Mouse (Mus musculus): ENCODE results near the gene Zfp654. TPM values are rescaled to one million over a fixed set of nuclear protein-coding genes. Genes with fewer than 3 reads are reported as not detected.

Gene Zfp654
- polyA plus RNA-seq, 1 experiment from 2014 or later: 4.3 TPM

DNA sequence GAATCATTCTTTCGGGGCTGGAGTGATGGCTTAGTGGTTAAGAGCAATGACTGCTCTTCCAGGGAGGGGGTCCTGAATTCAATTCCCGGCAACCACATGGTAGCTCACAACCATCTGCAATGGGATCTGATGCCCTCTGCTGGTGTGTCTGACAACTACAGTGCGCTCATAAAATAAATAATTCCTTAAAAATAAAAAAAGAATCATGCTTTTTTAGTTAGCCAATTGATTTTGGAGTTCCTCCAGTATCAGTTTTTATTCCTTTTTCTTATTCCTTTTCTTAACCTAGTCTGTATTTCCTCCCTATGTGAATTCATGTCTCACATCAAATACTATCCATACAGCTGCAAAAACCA, 9.1 kb downstream of the Zfp654 start:
- no peaks in the 10 kb centered on the region for H3K4me1 ChIP-seq (ENCODE audit: control insufficient read depth, insufficient read depth, low read depth, low read length)
- no peak overlapping the region for H3K4me3 ChIP-seq (ENCODE audit: low read length)
- whole genome bisulfite sequencing: 97% methylated on average over 3 of the region's 3 CpGs
- no peak overlapping the region for H3K9ac ChIP-seq (ENCODE audit: low read depth, low read length)
- no peak overlapping the region for H3K27ac ChIP-seq (ENCODE audit: low read depth, low read length)
- no peaks in the 10 kb centered on the region for H3K27me3 ChIP-seq (replicated peaks; ENCODE audit: control insufficient read depth, insufficient read depth, low read length)
- no peaks in the 10 kb centered on the region for H3K36me3 ChIP-seq (ENCODE audit: control insufficient read depth, insufficient read depth, low read length)
- ATAC-seq: no peak
- H3K9me3 ChIP-seq (ENCODE audit: control insufficient read depth, low read length): no peaks in the 10 kb centered on the region
- H3K4me2 ChIP-seq (ENCODE audit: low read length): no peak overlapping the region

DNA sequence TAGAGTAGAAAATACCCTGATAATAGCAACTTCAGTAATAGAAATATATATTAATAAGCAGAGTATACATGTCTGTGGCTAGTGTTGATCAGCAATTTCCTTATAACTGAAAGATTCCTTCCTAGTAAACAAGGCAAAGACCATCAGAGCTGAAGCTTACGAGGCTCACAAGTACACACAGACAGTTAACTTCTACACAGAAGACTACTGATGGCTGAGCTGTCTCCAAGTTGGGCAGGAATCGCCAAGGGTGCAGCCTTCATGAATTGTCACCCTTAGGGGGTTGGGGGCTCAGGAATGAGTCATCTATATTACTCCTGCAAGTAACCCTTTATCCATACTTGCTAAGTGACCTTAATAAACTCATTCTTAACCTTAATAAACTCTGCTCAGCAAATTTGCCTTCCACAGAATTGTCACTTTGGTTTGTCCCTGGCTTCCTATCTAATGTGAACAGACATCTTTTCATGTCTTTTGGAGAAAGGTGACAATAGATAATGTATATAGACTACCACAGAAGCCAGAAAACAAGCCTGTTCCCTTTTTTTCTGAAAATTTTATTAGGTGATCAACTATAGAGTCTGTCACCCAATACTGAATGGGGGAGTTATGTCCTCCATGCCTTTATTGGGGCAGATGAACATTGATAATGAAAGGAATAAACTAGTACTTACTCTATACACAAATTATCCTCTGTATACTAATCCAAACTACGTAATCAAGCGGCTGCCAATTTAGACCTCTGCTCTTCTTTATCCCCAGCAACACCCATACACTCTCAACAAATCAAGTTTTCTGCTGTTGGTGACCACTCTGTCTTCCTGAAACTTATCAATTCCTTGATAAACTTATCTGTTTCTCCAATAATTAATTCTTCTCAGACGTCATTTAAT, 9.7 kb downstream of the Zfp654 start:
- no peak for ATAC-seq
- 90% methylated on average over 5 of the region's 5 CpGs for WGBS
- Histone ChIP-seq H3K27ac (ENCODE audit: low read depth, low read length) (no peak overlapping the region), H3K4me1 (ENCODE audit: control insufficient read depth, insufficient read depth, low read depth, low read length) (no peaks in the 10 kb centered on the region), H3K9ac (ENCODE audit: low read depth, low read length) (no peak overlapping the region), H3K9me3 (ENCODE audit: control insufficient read depth, low read length) (no peaks in the 10 kb centered on the region), H3K27me3 (replicated peaks; ENCODE audit: control insufficient read depth, insufficient read depth, low read length) (no peaks in the 10 kb centered on the region), H3K36me3 (ENCODE audit: control insufficient read depth, insufficient read depth, low read length) (no peaks in the 10 kb centered on the region), H3K4me2 (ENCODE audit: low read length) (no peak overlapping the region), H3K4me3 (ENCODE audit: low read length) (no peak overlapping the region)

DNA sequence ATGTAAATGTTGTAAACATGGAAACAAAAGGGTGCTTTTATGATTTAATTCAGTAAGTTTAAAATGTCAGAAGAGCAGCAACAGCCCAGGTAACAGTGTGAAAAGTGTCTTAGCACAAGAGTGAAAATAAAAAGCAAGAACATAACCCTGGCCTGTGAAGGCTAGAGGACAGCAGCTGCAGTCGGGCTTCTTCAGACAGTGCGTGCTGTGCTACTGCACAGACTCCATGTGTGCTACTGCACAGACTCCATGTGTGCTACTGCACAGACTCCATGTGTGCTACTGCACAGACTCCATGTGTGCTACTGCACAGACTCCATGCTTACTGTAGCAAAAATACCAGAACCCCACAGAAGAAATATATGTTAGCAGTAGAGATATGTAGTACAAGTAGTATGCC, 14.7 kb downstream of the Zfp654 start:
- Histone ChIP-seq H3K4me1 (ENCODE audit: control insufficient read depth, insufficient read depth, low read depth, low read length) (no peaks in the 10 kb centered on the region), H3K9ac (ENCODE audit: low read depth, low read length) (no peak overlapping the region), H3K27ac (ENCODE audit: low read depth, low read length) (no peak overlapping the region), H3K36me3 (ENCODE audit: control insufficient read depth, insufficient read depth, low read length) (no peaks in the 10 kb centered on the region), H3K9me3 (ENCODE audit: control insufficient read depth, low read length) (no peaks in the 10 kb centered on the region), H3K4me3 (ENCODE audit: low read length) (no peak overlapping the region), H3K4me2 (ENCODE audit: low read length) (no peak overlapping the region), H3K27me3 (replicated peaks; ENCODE audit: control insufficient read depth, insufficient read depth, low read length) (no peaks in the 10 kb centered on the region)
- WGBS: 94% methylated on average over 2 of the region's 2 CpGs
- ATAC-seq: no peak

- H3K9ac ChIP-seq (ENCODE audit: low read depth, low read length): no peak overlapping the region
- no peaks in the 10 kb centered on the region for H3K4me1 ChIP-seq (ENCODE audit: control insufficient read depth, insufficient read depth, low read depth, low read length)
- no peaks in the 10 kb centered on the region for H3K36me3 ChIP-seq (ENCODE audit: control insufficient read depth, insufficient read depth, low read length)
- 71% methylated on average over 1 of the region's 1 CpGs for WGBS
- ATAC-seq: no peak
- no peaks in the 10 kb centered on the region for H3K27me3 ChIP-seq (replicated peaks; ENCODE audit: control insufficient read depth, insufficient read depth, low read length)
- H3K4me3 ChIP-seq (ENCODE audit: low read length): no peak overlapping the region
- no peak overlapping the region for H3K27ac ChIP-seq (ENCODE audit: low read depth, low read length)
- H3K9me3 ChIP-seq (ENCODE audit: control insufficient read depth, low read length): no peaks in the 10 kb centered on the region
- H3K4me2 ChIP-seq (ENCODE audit: low read length): no peak overlapping the region
These were observed 15.4 kb downstream of the Zfp654 start for GRCm38 (mm10) chr16:64835996-64836545.

- H3K36me3 ChIP-seq (ENCODE audit: control insufficient read depth, insufficient read depth, low read length): peaks cover 2% of the 10 kb centered on the region; the same call in 1 of the 2 replicates
- 94% methylated on average over 15 of the region's 15 CpGs for WGBS
- no peak overlapping the region for H3K4me3 ChIP-seq (ENCODE audit: low read length)
- H3K9me3 ChIP-seq (ENCODE audit: control insufficient read depth, low read length): no peaks in the 10 kb centered on the region
- H3K27me3 ChIP-seq (replicated peaks; ENCODE audit: control insufficient read depth, insufficient read depth, low read length): no peaks in the 10 kb centered on the region
- no peak overlapping the region for H3K9ac ChIP-seq (ENCODE audit: low read depth, low read length)
- no peak overlapping the region for H3K27ac ChIP-seq (ENCODE audit: low read depth, low read length)
- no peak for ATAC-seq
- H3K4me1 ChIP-seq (ENCODE audit: control insufficient read depth, insufficient read depth, low read depth, low read length): no peaks in the 10 kb centered on the region
- H3K4me2 ChIP-seq (ENCODE audit: low read length): no peak overlapping the region
These were observed 21.2 kb downstream of the Zfp654 start for GRCm38 (mm10) chr16:64830291-64830690.

GRCm38 (mm10) chr16:64824474-64824873, 27.0 kb downstream of the Zfp654 start:
- H3K4me1 ChIP-seq (ENCODE audit: control insufficient read depth, insufficient read depth, low read depth, low read length): no peaks in the 10 kb centered on the region
- no peak for ATAC-seq
- no peaks in the 10 kb centered on the region for H3K9me3 ChIP-seq (ENCODE audit: control insufficient read depth, low read length)
- no peak overlapping the region for H3K4me2 ChIP-seq (ENCODE audit: low read length)
- 98% methylated on average over 1 of the region's 1 CpGs for WGBS
- H3K36me3 ChIP-seq (ENCODE audit: control insufficient read depth, insufficient read depth, low read length): no peaks in the 10 kb centered on the region
- no peak overlapping the region for H3K9ac ChIP-seq (ENCODE audit: low read depth, low read length)
- H3K27ac ChIP-seq (ENCODE audit: low read depth, low read length): no peak overlapping the region
- no peaks in the 10 kb centered on the region for H3K27me3 ChIP-seq (replicated peaks; ENCODE audit: control insufficient read depth, insufficient read depth, low read length)
- H3K4me3 ChIP-seq (ENCODE audit: low read length): no peak overlapping the region

GRCm38 (mm10) chr16:64823890-64824289, 27.6 kb downstream of the Zfp654 start:
- no peaks in the 10 kb centered on the region for H3K4me1 ChIP-seq (ENCODE audit: control insufficient read depth, insufficient read depth, low read depth, low read length)
- no peak overlapping the region for H3K4me3 ChIP-seq (ENCODE audit: low read length)
- ATAC-seq: no peak

DNA sequence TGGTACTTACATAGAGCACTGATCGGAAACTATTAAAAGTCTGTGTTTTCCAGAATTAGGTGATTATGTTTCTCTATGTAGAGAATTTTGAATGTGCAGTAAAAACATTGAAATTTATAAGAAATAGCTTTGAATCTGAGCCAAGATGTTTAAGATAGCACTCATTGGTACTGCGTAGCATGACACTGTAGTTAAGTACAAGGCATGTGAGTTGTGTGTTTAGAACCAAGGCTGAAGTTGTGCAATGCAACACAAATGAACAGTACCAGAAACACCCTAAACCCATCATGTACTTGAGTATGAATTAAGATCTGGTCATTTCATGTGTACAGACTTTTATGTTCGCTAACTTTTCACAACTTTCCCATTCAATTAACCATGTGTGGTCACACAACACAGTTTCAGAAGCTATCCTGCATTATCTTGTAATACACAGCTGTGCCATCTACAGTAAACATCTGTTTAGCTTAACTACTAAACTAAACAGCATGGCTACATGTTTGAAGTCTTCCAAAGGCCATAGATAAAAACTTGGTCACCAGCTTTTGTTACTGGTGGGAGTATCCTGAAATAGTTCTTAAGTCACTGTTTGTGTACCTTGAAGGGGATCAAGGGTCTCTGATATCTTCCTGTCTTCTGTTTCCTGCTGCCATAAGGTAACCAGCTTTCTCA, 34.2 kb downstream of the Zfp654 start:
- Histone ChIP-seq H3K4me1 (ENCODE audit: control insufficient read depth, insufficient read depth, low read depth, low read length) (no peaks in the 10 kb centered on the region), H3K36me3 (ENCODE audit: control insufficient read depth, insufficient read depth, low read length) (peaks cover 5% of the 10 kb centered on the region; the same call in 1 of the 2 replicates)

More at GRCm38 (mm10) chr16:64823890-64824289, 27.6 kb downstream of the Zfp654 start:
- WGBS: 89% methylated on average over 1 of the region's 1 CpGs
- no peaks in the 10 kb centered on the region for H3K27me3 ChIP-seq (replicated peaks; ENCODE audit: control insufficient read depth, insufficient read depth, low read length)
- H3K4me2 ChIP-seq (ENCODE audit: low read length): no peak overlapping the region
- no peaks in the 10 kb centered on the region for H3K9me3 ChIP-seq (ENCODE audit: control insufficient read depth, low read length)
- no peak overlapping the region for H3K9ac ChIP-seq (ENCODE audit: low read depth, low read length)
- H3K36me3 ChIP-seq (ENCODE audit: control insufficient read depth, insufficient read depth, low read length): no peaks in the 10 kb centered on the region
- H3K27ac ChIP-seq (ENCODE audit: low read depth, low read length): no peak overlapping the region

DNA sequence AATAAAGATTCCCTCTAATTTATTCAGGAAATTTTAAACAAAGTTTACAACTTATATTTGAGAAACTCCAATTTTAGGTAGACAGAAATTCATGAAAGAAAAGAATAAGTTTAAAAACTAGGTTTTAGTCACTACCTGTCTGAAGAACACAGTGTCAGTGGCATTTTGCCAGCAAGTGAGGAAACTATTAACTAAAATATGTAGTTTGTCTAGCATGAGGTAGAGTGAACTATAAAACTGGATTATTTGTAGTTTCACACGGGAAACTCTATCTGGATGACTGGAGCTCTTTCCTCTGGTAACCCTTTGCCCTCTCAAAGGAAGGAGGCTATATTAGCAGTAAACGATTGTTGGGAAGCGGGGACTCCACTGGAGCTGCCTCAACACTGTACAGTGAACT, 48.4 kb downstream of the Zfp654 start:
- H3K9me3 ChIP-seq (ENCODE audit: control insufficient read depth, low read length): no peaks in the 10 kb centered on the region
- no peaks in the 10 kb centered on the region for H3K27me3 ChIP-seq (replicated peaks; ENCODE audit: control insufficient read depth, insufficient read depth, low read length)
- no peak overlapping the region for H3K4me2 ChIP-seq (ENCODE audit: low read length)
- H3K36me3 ChIP-seq (ENCODE audit: control insufficient read depth, insufficient read depth, low read length): no peaks in the 10 kb centered on the region
- H3K4me1 ChIP-seq (ENCODE audit: control insufficient read depth, insufficient read depth, low read depth, low read length): no peaks in the 10 kb centered on the region
- no peak overlapping the region for H3K9ac ChIP-seq (ENCODE audit: low read depth, low read length)
- no peak overlapping the region for H3K4me3 ChIP-seq (ENCODE audit: low read length)
- ATAC-seq: no peak
- 91% methylated on average over 3 of the region's 3 CpGs for WGBS
- no peak overlapping the region for H3K27ac ChIP-seq (ENCODE audit: low read depth, low read length)

More for the DNA sequence above, 34.2 kb downstream of the Zfp654 start:
- Histone ChIP-seq H3K27me3 (replicated peaks; ENCODE audit: control insufficient read depth, insufficient read depth, low read length) (no peaks in the 10 kb centered on the region), H3K27ac (ENCODE audit: low read depth, low read length) (no peak overlapping the region), H3K4me3 (ENCODE audit: low read length) (no peak overlapping the region), H3K9ac (ENCODE audit: low read depth, low read length) (no peak overlapping the region), H3K4me2 (ENCODE audit: low read length) (no peak overlapping the region), H3K9me3 (ENCODE audit: control insufficient read depth, low read length) (no peaks in the 10 kb centered on the region)
- no peak for ATAC-seq
- 100% methylated on average over 3 of the region's 3 CpGs for WGBS
